Mouse (Mus musculus) limb, embryonic 15.5 days (tissue): Measurements from ENCODE around the gene L3mbtl2. TPM values are rescaled to one million over a fixed set of nuclear protein-coding genes. Genes with fewer than 3 reads are reported as not detected.
"Not testable (repeated sequence)": the region's sequence is repeated elsewhere in the genome, so short reads cannot be mapped to it uniquely, and the experiment has no call there.

Source experiments
- ATAC-seq: fragments of 200-750 bp; cut with Nextera tagmentation; 2 replicates; pipeline ENCODE4 v1.8.0; 2017; ENCODE audit warnings: low read depth, moderate TSS enrichment; ENCODE audit not compliant: insufficient number of reproducible peaks, low FRiP score, low TSS enrichment
- H3K27ac ChIP-seq: fragments of 300-500 bp; sonication (generic); 2 replicates; pipeline ENCODE4 v1.5.1; 2015; ENCODE audit warnings: moderate library complexity, mild to moderate bottlenecking, inconsistent platforms
- H3K27me3 ChIP-seq: fragments of 300-500 bp; sonication (generic); 2 replicates; pipeline ENCODE4 v1.6.1; 2015; ENCODE audit warnings: inconsistent platforms
- H3K36me3 ChIP-seq: fragments of 300-500 bp; sonication (generic); 2 replicates; pipeline ENCODE4 v1.6.1; 2015; ENCODE audit warnings: inconsistent platforms
- H3K4me1 ChIP-seq: fragments of 300-500 bp; sonication (generic); 2 replicates; pipeline ENCODE4 v1.6.1; 2015; ENCODE audit warnings: inconsistent platforms
- H3K4me2 ChIP-seq: fragments of 300-500 bp; sonication (generic); 2 replicates; pipeline ENCODE4 v1.6.1; 2015; ENCODE audit warnings: mild to moderate bottlenecking, inconsistent platforms
- H3K4me3 ChIP-seq: fragments of 300-500 bp; sonication (generic); 2 replicates; pipeline ENCODE4 v1.5.1; 2015; ENCODE audit warnings: mild to moderate bottlenecking, inconsistent platforms
- H3K9ac ChIP-seq: fragments of 300-500 bp; sonication (generic); 2 replicates; pipeline ENCODE4 v1.6.1; 2015; ENCODE audit warnings: inconsistent platforms
- H3K9me3 ChIP-seq: fragments of 300-500 bp; sonication (generic); 2 replicates; pipeline ENCODE4 v1.6.1; 2016; ENCODE audit warnings: inconsistent platforms
- WGBS: fragments of 180-500 bp; shearing (Covaris S2); methylation state at CpG from one replicate; pipeline ENCODE4 v1.1.7; 2015; 5-methylcytosine and 5-hydroxymethylcytosine counted together
- polyA plus RNA-seq: library from polyadenylated mRNA; unstranded; fragments of >200 nt; fragmentation: Nextera tagmentation; extraction: Ambion mirVana; gene quantifications from 2 replicates; pipeline ENCODE4 v1.2.1, GENCODE M21; 2015

The L3mbtl2 gene
- polyA plus RNA-seq, 1 experiment from 2014 or later = 16.5 TPM

DNA sequence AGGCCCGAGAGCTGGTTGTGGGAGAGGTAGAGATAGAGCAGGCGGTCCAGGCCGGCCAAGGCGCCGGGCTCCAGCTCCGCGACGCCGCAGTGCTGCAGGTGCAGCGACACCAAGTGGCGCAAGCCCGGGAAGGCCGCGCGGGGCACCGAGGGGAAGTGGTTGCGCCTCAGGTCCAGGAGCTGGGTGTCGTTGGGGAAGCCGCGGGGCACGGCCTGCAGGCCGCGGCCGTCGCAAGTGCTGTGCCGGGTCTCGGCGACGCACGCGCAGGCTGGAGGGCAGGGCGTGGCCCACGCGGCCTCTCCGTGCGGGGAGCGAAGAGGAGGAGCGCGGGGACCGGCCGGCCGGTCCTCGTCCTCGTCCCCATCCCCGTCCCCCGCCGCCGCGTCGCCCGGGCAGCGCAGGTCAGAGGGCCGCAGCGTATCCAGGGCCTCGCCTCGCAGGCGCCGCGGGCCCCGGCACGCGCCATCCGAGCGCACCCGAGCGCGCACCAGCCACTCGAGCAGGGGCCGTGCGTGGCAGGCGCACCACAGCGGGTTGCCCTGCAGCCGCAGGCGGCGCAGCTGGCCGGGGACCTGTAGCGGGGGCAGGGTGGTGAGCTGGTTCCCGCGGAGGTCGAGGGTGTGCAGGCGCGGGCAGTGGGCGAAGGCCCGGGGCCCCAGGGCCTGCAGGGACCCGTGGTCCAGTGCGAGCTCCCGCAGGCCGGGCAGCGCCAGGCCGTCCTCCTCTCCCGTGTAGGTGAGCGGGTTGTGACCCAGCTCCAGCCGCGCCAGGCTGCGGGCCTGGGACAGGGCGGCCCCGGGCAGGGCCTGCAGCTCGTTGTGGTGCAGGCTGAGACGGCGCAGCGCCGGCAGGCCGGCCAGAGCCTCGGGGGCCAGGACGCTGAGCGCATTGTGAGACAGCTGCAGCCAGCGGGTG is 30.5 kb downstream of the L3mbtl2 start:
- H3K4me3 ChIP-seq = peak overlapping the region; percentile 61
- peaks cover 32% of the 10 kb centered on the region for H3K4me1 ChIP-seq
- H3K4me2 ChIP-seq = peak overlapping the region; percentile 95
- peak overlapping the region; percentile 69 for H3K9ac ChIP-seq
- no peaks in the 10 kb centered on the region for H3K9me3 ChIP-seq
- under 1% methylated on average over 86 of the region's 107 CpGs for WGBS
- peaks cover 5% of the 10 kb centered on the region; the same call in 1 of the 2 replicates for H3K36me3 ChIP-seq
- peak overlapping the region; percentile 63 for H3K27ac ChIP-seq
- ATAC-seq = peak; percentile 52
- peaks cover 28% of the 10 kb centered on the region for H3K27me3 ChIP-seq

DNA sequence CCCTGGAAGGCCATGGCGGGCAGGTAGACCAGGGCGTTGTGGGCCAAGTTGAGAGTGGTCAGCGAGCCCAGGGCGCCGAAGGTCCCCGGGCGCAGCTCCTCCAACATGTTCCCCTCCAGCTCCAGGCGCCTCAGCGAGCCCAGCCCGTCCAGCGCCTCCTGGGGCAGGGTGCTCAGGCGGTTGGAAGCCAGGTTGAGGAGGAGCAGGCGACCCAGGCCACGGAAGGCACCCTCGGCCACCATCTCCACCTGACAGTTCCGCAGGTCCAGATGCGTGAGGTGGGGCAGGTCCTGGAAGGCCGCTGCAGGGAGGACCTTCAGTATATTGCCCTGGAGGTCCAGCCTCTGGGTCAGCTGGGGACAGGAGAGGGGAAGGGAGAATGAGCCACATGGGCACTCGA is 31.2 kb downstream of the L3mbtl2 start:
- Histone ChIP-seq H3K4me2 (peak overlapping the region; percentile 95), H3K9me3 (no peaks in the 10 kb centered on the region), H3K4me3 (peak overlapping the region; percentile 61), H3K27ac (no peak overlapping the region), H3K4me1 (peaks cover 32% of the 10 kb centered on the region), H3K36me3 (0 out of 2 replicates have a peak, but pooled peaks cover under 1% of the 10 kb centered on the region), H3K27me3 (peaks cover 28% of the 10 kb centered on the region), H3K9ac (peak overlapping the region; percentile 69)
- 28% methylated on average over 19 of the region's 19 CpGs for WGBS
- no peak for ATAC-seq

DNA sequence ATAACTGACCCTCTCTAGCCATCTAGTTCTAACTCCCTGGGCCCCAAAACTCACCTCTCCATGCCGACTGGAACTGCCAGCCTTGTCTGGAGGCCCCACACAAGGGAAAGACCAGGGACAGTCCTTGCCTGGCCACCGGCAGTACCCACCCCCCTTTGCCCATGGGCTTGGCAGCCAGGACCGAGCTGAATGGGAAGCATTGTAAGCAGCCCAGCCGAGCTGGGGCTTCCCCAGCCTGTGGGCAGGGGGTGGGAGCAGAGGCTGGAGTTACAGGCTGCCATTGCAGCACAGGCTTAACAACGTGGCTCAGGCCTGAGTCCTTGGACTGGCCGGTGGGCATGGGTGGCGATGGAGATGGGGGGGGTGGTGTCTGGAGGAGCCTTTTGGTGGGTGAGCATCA is 33.5 kb downstream of the L3mbtl2 start, which contains the start of gene Chadl:
TSS of gene Chadl (minus strand) at position 113 of the 400 bp plus-strand sequence.
- peak; percentile 42; the same call in 1 of the 2 replicates for ATAC-seq
- Histone ChIP-seq H3K27me3 (peaks cover 25% of the 10 kb centered on the region), H3K36me3 (0 out of 2 replicates have a peak, but pooled peaks cover 2% of the 10 kb centered on the region), H3K9me3 (no peaks in the 10 kb centered on the region), H3K4me1 (peaks cover 32% of the 10 kb centered on the region), H3K4me3 (peak within 1 kb of the TSS; percentile 25), H3K27ac (peak within 1 kb of the TSS; percentile 72), H3K9ac (no peak within 1 kb of the TSS), H3K4me2 (peak within 1 kb of the TSS; percentile 21)
- 53% methylated on average over 7 of the region's 7 CpGs for WGBS

DNA sequence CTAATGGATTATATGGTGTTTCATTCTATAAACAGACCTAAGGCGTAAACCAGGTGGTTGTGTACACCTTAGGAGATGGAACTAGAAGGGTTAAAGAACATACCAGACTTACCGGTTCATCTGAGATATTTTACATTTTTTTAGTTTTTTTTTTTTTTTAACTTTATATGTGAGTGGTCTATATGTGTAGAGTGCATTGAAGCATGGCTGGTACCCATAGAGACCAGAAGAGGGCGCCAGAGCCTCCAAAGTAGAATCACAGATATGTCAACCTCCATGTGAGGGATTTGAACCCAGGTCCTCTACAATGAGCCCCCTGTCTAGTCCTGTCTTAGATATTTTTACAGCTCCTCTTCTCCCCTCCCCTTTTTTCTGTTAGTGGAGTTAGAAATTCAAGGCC is 34.2 kb downstream of the L3mbtl2 start:
- H3K4me2 ChIP-seq = no peak overlapping the region
- H3K4me3 ChIP-seq = no peak overlapping the region
- H3K36me3 ChIP-seq = peaks cover 3% of the 10 kb centered on the region; the same call in 1 of the 2 replicates

DNA sequence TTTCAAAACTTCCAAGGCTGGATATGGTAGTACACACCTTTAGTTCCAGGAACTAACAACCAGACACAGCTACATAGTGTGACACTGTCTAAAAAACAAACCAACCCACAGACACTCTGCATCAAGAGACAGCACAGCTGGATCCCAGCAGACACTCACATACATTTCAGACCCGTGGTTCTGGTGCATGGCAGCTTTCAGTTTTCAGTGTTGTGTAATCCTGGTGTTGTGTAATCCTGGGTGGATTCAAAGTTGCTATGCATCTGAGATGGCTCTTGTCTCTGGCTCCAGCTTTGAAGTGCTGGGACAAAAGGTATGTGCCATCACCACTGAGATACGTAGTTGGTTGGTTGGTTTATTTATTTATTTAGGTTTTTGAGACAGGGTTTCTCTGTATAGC is 34.8 kb downstream of the L3mbtl2 start:
- ATAC-seq = no peak

More for the DNA sequence above, 34.2 kb downstream of the L3mbtl2 start:
- ATAC-seq = no peak
- Histone ChIP-seq H3K27me3 (peaks cover 18% of the 10 kb centered on the region), H3K9ac (no peak overlapping the region), H3K27ac (peak overlapping the region; percentile 72; the same call in 1 of the 2 replicates), H3K4me1 (peaks cover 27% of the 10 kb centered on the region), H3K9me3 (no peaks in the 10 kb centered on the region)
- WGBS = 38% methylated on average over 3 of the region's 3 CpGs

DNA sequence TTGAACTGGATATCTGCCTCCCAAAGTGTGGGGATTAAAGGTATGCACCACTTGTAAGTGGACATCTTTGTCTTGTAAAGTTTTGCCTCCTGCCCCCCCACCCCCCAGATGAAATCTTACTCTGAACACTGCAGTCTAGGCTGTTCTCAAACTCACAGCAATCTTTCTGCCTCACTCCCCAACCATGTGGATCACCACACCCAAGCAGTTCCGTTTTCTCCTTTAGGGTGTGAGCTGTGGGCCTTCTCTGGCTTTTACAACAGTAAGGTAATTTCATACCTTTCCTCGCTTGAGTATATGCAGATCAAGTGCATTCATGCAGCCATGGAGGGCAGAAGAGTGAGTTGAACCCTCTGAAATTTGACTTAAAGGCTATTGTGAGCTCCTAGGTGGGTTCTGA is 36.5 kb downstream of the L3mbtl2 start:
- peaks cover 4% of the 10 kb centered on the region; the same call in 1 of the 2 replicates for H3K4me1 ChIP-seq
- H3K27me3 ChIP-seq = 0 out of 2 replicates have a peak, but pooled peaks cover 4% of the 10 kb centered on the region
- H3K4me2 ChIP-seq = no peak overlapping the region
- WGBS = 55% methylated on average over 2 of the region's 2 CpGs
- H3K4me3 ChIP-seq = no peak overlapping the region
- no peak overlapping the region for H3K9ac ChIP-seq
- H3K9me3 ChIP-seq = no peaks in the 10 kb centered on the region
- H3K36me3 ChIP-seq = peaks cover 21% of the 10 kb centered on the region
- no peak for ATAC-seq
- no peak overlapping the region for H3K27ac ChIP-seq

More for the DNA sequence above, 34.8 kb downstream of the L3mbtl2 start:
- Histone ChIP-seq H3K27me3 (peaks cover 11% of the 10 kb centered on the region; the same call in 1 of the 2 replicates), H3K9ac (no peak overlapping the region), H3K4me2 (no peak overlapping the region), H3K4me1 (peaks cover 20% of the 10 kb centered on the region), H3K36me3 (peaks cover 5% of the 10 kb centered on the region), H3K9me3 (no peaks in the 10 kb centered on the region), H3K4me3 (no peak overlapping the region), H3K27ac (no peak overlapping the region)
- WGBS = 67% methylated on average over 2 of the region's 2 CpGs

DNA sequence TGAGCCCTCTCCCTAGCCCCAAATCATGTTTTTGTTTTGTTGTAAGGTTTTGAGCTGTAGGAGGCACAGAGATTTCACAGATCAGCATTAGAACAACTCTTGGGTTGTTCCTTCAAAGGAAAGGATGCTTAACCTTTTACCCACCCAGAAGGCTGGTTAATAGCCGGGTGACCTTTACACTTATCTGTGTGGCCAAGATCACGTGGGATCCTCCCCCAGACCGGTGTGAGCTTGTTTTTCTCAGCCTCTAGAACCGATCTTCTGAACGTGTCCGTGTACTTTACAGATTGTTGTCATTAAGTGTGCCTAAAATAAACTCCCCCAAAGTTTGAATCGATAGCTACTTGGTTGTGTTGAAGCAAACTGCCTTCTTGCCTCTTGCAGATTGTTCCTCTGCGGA is 36.9 kb downstream of the L3mbtl2 start:
- H3K27me3 ChIP-seq = 0 out of 2 replicates have a peak, but pooled peaks cover 4% of the 10 kb centered on the region
- H3K27ac ChIP-seq = no peak overlapping the region
- H3K9me3 ChIP-seq = no peaks in the 10 kb centered on the region
- WGBS = 72% methylated on average over 8 of the region's 8 CpGs
- no peak overlapping the region for H3K4me2 ChIP-seq
- peaks cover 25% of the 10 kb centered on the region for H3K36me3 ChIP-seq
- H3K9ac ChIP-seq = no peak overlapping the region
- 0 out of 2 replicates have a peak, but pooled peaks cover 4% of the 10 kb centered on the region for H3K4me1 ChIP-seq
- no peak overlapping the region for H3K4me3 ChIP-seq
- ATAC-seq = no peak

DNA sequence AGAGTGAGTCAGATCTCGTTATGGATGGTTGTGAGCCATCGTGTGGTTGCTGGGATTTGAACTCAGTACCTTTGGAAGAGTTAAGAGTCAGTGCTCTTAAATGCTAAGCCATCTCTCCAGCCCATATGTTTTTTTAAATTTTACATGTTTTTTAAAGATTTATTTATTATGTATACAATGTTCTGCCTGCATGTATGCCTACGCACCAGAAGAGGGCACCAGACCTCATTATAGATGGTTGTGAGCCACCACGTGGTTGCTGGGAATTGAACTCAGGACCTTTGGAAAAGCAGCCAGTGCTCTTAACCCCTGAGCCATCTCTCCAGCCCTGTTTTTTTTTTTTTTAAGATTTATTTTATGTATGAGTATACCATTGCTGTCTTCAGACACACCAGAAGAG is 37.7 kb downstream of the L3mbtl2 start:
- not testable (repeated sequence) for H3K4me3 ChIP-seq, H3K9me3 ChIP-seq, H3K27ac ChIP-seq, H3K27me3 ChIP-seq, H3K4me1 ChIP-seq, H3K9ac ChIP-seq, H3K4me2 ChIP-seq, ATAC-seq
- WGBS = 75% methylated on average over 4 of the region's 4 CpGs
- H3K36me3 ChIP-seq = peaks cover 33% of the 10 kb centered on the region

DNA sequence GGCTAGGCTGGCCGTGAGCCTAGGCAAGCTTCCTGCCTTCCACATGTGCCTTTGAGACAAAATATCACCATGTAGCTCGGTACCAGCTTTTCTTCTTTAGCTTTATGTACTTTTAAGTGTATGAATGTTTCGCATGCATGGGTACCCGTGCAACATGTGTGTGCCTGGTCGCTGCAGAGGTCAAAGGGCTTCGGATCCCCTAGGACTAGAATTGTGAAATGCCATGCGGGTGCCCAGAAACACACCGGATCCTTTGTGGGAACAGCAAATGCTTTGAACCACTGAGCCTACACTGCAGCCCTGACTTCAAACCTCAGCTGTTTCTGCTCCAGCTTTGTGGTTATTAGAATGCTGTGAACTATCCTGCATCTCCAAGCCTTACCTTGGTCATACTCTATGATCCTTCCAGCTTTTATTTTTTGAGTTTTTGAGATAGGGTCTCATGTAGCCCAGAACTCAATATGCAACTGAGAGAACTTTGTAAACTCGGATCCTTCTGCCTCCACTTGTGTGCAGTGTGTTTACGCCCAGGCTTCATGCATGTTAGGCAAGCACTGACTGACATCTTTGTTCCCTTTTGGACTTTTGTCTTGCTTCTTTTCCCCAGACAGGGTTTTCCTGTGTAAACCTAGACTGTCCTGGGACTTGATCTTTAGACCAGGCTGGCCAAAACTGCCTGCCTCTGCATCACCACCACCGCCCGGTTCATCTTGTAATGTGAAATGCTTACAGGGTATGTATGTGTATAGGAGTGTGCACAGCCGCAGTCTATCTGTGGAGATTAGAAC is 38.8 kb downstream of the L3mbtl2 start:
- H3K4me2 ChIP-seq = no peak overlapping the region
- ATAC-seq = no peak
- WGBS = 86% methylated on average over 13 of the region's 13 CpGs
- no peak overlapping the region for H3K27ac ChIP-seq
- H3K4me1 ChIP-seq = no peaks in the 10 kb centered on the region
- no peak overlapping the region for H3K9ac ChIP-seq
- no peaks in the 10 kb centered on the region for H3K27me3 ChIP-seq
- H3K4me3 ChIP-seq = no peak overlapping the region
- no peaks in the 10 kb centered on the region for H3K9me3 ChIP-seq
- H3K36me3 ChIP-seq = peaks cover 35% of the 10 kb centered on the region

DNA sequence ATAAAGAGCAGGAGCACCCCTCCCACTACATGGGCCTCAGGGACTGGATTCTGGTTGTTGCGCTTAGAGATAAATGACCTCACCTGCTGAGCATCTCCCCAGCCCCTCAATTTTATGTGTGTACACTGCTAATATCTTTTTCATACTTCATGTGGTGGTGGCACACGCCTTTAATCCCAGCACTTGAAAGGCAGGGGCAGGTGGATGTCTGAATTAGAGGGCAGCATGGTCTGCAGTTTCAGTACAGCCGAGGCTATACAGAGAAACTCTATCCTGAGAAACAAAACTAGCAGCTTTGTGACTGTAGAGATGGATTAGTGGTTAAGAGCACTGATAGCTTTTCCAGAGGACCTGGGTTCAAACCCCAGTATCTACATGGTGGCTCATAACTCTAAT is 39.4 kb downstream of the L3mbtl2 start:
- no peak for ATAC-seq
- no peak overlapping the region for H3K9ac ChIP-seq
- H3K36me3 ChIP-seq = peaks cover 40% of the 10 kb centered on the region
- 74% methylated on average over 3 of the region's 3 CpGs for WGBS
- no peak overlapping the region for H3K27ac ChIP-seq
- H3K4me3 ChIP-seq = no peak overlapping the region
- H3K9me3 ChIP-seq = no peaks in the 10 kb centered on the region
- H3K4me2 ChIP-seq = no peak overlapping the region
- H3K4me1 ChIP-seq = no peaks in the 10 kb centered on the region
- H3K27me3 ChIP-seq = no peaks in the 10 kb centered on the region

DNA sequence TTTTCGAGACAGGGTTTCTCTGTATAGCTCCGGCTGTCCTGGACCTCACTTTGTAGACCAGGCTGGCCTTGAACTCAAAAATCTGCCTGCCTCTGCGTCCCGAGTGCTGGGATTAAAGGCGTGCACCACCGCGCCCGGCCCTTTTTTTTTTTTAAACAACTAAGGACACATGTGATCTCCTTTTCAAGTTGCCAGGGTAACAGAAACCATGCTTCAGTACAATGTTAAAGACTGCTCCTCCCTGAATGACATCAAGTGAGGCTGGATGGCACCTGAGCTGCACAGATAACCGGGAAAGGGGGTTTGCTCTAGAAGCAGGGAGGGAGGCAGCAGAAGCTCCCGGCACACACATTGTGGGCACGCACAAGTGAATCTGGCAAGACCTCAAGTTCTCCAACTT is 45.3 kb downstream of the L3mbtl2 start:
- Histone ChIP-seq H3K4me2 (no peak overlapping the region), H3K9me3 (no peaks in the 10 kb centered on the region), H3K27ac (no peak overlapping the region), H3K4me1 (no peaks in the 10 kb centered on the region), H3K36me3 (peaks cover 86% of the 10 kb centered on the region), H3K4me3 (no peak overlapping the region), H3K9ac (no peak overlapping the region), H3K27me3 (no peaks in the 10 kb centered on the region)
- ATAC-seq = no peak
- WGBS = 94% methylated on average over 11 of the region's 11 CpGs
